Mouse (Mus musculus) adrenal gland, postnatal 4 days (tissue): ENCODE data around the gene Cd86. TPM values are rescaled to one million over a fixed set of nuclear protein-coding genes. Genes with fewer than 3 reads are reported as not detected.

Experiments
- DNase-seq, 2 experiments: peaks; one replicate each; pipeline ENCODE4 v3.0.0; 2021 to 2022; ENCODE audit warnings: low spot score in 2 of 2, mixed read lengths in 2 of 2
- long read RNA-seq, 2 experiments: library from polyadenylated mRNA; stranded (forward); transcript quantifications; one replicate each; pipeline ENCODE4 v2.0.0; 2021
- total RNA-seq, 2 experiments: library from RNA; stranded (reverse); gene quantifications; 2 replicates each; pipeline ENCODE4 v1.2.3; 2021

Cd86 gene
- 1 to 10 TPM; 1.8 to 2.3 TPM for total RNA-seq
- long read RNA-seq, experiment 1, partial matches to known transcripts: 1 of 2 reads
- long read RNA-seq, experiment 1, other reads (novel, unspliced or antisense): 0 of 2 reads
- long read RNA-seq, experiment 2, partial matches to known transcripts: 0 of 1 reads
- long read RNA-seq, experiment 2, other reads (novel, unspliced or antisense): 0 of 1 reads

- DNase-seq: no peak
These were observed at the start of gene Cd86 for GRCm38 (mm10) chr16:36665782-36666181. Gene Cd86, minus strand, starts transcription at chr16:36666081.

DNA sequence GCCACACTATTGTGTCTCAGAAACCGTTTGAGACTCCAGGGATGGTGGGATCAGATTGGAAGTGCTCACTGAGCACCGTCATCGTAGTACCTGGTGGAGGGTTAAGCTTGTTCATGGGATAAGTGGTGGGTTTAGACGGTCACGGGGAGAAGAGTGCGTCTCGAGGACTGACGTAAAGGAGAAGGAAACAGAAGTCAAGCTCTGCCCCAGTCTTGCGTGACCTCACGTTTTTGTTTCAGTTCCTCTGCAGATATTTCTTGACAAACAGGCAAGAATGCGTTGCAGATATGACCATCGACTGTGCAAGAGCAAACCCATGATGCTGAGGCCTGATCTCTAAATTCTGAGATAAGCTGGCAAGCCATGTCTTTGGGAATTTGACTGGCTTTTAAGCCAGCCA, 45.9 kb upstream of the Cd86 start:
- no peak for DNase-seq

- DNase-seq: no peak
These were observed 44.9 kb upstream of the Cd86 start for GRCm38 (mm10) chr16:36710794-36711193.

DNA sequence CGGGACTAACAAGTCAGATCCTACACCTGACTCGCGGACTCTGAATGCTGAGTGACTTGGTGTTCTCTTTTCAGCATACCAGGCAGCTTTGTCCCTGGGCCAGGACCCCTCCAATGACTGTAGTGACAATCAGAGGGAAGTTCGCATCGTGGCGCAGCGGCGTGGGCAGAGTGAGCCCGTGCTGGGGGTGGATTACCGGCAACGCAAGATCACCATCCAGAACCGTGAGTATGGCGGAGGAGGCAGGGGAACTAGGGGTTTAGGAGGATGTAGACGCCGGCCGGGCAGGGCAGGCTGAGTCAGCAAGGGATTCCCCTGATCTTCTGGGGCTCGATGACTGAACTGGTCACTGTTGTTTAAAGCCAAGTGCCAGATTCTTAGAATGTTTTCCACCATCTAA, 43.5 kb upstream of the Cd86 start:
- no peak for DNase-seq

GRCm38 (mm10) chr16:36708751-36709150, 42.9 kb upstream of the Cd86 start:
- DNase-seq: no peak

GRCm38 (mm10) chr16:36707702-36708423, 42.0 kb upstream of the Cd86 start:
- no peak for DNase-seq

GRCm38 (mm10) chr16:36700484-36700883, 34.6 kb upstream of the Cd86 start:
- no peak for DNase-seq

DNA sequence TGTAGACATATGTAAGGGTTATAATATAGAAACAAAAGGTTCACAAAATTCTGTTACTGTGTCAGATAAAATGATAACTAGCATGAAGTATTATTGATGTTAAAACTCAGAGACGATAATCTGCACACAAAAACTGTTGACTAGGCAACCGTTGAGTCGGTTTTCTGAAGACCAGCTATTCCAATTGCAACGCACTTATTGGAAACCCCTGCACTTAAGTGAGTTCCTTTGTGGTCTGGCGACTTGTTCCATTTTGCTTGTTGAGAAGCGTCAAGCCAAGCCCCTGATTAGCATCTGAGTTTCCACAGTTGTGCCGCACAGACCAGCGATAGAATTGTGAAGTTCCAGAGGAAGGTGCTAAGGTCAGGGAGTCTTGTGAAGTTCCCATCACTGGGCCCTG, 31.4 kb upstream of the Cd86 start:
- DNase-seq: no peak

DNA sequence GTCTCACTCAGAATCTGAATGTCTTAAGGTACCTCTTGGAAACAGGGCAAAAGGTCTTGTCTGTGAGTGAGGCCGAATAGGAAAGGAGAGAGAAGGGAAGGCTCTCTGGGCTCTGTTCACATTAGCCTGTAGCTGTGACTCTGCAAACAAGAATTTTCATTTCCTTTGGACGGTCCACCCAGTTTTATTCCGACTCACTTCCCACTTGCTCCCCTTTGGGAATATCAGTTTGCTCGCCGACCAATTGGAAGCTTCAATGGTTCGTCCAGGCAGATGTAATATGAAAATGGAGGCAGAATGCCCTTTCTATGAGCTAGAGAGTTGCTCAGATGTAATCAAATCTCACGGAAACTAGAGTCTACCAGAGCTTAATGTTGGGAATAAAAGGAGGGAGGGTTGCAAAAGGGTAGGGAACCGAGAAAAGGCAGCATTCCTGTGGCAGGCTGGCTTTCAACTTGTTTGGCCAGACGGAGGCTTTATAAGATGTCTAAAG, 29.0 kb upstream of the Cd86 start:
- DNase-seq: no peak

DNA sequence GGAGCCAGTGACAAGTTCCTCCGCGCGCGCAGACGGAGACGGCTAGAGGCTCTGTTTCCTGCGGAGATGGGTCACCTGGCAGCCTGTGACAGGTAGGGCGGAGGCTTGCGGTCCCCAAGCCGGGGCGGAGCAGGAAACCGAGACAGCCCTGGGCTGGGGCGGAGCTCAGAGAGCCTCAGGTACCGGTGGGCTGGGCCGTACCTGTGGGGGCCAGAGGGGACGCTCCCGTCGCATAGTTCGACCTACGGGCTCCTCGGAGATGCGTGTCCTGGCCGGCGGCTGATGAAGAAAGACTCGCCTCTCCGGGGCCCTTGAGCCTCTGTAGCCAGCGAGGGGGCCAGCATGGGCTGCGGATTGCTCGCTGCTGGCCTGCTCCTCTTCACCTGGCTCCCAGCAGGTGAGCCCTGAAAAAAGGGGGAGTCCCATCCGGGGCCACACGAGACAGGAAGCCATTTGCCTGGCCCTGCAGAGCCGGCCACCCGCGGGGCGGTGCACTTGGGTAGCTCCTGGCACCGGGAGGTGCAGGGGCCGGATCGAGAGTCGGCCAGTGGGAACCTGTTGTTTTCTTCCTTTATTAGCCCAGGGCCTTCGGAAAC, 28.0 kb upstream of the Cd86 start, which contains the start of gene Ildr1:
Ildr1 (plus strand) TSS at position 161 of the 596 bp plus-strand sequence.
- DNase-seq: no peak

DNA sequence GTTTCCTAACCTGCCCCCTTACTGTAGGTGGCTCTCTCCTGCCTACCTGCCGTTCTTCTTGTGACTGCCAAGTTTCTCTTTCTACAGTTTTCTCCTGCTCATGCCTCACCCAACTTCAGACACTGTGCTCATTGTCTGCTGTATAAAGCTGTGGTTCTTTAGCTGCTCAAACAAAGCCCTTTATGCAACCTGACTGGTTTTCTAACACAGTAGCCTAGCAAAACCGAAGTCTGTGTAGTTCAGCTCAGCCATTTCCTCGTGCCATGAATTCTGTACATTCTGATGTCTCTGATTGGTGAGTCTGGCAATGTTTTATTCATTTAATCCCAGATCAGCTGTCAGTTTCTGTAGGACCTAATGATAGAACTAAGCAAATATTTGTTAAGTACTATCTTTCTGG, 25.6 kb upstream of the Cd86 start:
- no peak for DNase-seq

- no peak for DNase-seq
These were observed 22.2 kb upstream of the Cd86 start for GRCm38 (mm10) chr16:36688076-36688475.

DNA sequence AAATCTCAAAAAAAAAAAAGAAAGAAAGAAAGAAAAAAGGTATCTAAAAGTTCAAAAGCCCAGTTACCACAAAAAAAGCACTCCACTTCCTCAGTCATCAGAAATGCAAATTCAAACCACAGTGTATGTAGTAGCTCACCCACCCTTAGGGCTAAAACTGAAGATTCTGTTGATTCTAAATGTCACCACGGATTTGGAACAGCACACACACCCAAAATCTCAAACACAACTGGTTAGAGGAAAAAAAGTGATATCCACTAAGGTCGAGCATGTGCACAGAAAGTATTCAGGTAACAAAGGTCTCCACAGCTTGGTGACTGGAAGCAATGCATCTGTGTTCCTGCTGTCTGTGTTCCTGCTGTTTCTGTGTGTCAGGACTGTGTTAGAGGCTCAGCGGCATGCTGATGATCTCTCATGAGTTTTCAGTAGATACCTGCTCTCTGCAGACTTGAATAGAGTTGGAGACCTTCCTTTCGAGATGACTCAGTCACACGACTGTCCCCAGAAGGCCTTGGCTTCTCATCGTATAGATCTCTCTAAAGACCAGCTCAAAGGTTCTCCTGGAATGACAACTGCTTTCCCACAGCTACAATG, 18.5 kb upstream of the Cd86 start:
- no peak for DNase-seq

- DNase-seq: no peak
These were observed 15.9 kb upstream of the Cd86 start for GRCm38 (mm10) chr16:36681829-36682228.

GRCm38 (mm10) chr16:36675902-36676301, 10.0 kb upstream of the Cd86 start:
- DNase-seq: no peak

DNA sequence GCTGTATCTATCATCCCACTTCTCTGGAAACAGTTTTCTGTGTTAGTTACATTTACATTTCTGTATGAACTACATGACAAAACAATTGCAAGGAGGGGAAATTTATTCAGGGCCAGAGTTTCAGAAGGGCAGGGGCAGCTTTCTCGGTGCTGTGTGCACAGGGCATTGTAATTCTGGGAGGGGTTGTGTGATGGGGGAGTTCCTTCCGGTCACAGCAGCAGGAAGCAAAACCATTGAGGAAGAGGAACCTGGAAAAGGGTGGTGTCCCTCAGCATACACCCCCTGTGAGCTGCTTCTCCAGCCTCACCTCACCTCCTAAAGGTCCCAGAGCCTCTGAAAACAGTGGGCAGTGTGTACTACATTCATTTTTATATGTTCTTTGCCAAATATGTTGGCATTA, 9.4 kb upstream of the Cd86 start:
- DNase-seq: no peak

DNA sequence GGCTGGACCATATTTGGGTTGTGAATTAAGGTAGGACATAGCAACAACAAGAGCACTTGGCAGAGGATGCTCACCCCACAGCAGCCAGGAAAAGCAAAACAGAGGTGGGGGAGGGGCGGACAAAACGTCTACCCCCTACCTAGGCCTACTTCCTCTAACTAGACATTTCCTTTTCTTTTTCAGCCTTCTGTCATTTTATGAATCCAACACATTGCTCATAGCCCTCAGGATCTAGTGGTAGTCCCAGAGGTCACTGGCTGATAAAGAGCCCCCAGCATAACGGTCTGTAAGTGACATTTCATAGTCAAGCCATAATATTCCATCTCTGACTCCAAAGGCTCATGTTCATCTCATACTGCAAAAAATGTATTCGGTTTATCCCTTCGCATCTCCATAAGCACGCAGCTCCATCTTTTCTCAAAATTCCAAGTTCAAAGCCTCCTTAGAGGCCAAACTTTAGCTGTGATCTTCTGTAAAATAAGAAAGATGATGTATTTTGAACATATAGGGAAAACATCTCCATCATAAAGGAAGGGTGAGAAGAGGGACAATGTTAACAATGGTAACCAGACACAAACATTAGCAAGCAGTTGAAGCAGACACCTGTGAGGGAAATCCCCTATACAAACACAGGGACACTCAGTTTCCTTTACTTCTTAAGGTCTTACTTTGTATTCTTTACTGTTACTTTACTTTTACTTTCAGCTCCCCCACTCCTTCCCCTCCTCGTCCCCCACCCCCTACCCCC, 8.8 kb upstream of the Cd86 start:
- DNase-seq: no peak

- no peak for DNase-seq
These were observed 7.3 kb upstream of the Cd86 start for GRCm38 (mm10) chr16:36673196-36673595.

GRCm38 (mm10) chr16:36670590-36670989, 4.7 kb upstream of the Cd86 start:
- no peak for DNase-seq

GRCm38 (mm10) chr16:36666448-36667017, 652 bp upstream of the Cd86 start:
- no peak for DNase-seq

DNA sequence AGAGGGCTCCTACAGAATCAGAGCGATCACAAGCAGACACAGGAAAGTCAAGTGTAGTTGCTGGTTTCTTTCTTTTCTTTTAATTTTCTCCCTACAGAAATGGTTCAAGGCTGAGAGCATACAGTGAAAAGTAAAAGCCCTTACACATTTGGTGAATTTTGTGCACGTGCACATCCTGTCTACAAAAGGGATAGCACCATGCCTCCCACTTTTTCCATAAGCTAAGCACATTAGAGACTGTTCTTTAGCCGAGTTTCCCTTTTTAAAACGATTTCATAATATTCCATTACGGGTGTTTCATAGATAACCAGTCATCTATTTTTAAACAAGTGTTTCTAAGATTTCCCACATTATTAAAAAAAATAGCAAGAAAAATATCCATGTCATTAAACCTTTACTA, 2.4 kb downstream of the Cd86 start:
- no peak for DNase-seq
